Mouse (Mus musculus): ENCODE measurements around the gene Lnpk.

DNA sequence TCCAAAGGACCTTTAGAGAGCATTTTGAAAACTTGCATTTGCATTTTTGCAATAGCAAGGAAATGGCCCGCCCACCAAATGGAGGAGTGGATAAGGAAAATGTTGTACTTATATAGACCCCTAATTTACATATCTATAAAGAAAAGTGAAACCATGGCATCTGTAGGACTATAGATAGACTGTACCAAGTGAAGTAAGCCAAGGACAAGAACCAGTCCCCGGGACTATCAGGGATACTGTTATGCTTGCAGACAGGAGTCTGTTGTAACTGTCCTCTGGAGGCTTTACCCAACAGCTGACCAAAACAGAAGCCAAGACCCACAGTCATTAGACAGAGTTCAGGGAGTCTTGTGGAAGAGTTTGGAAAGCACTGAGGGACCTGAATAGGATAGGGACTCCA lies 78.9 kb downstream of the Lnpk start:
- TF ChIP-seq CHD2 (IDR thresholded peaks at IDR 0.05; ENCODE audit: low read depth, low read length) (no peak), ZNF384 (IDR thresholded peaks at IDR 0.05; ENCODE audit: low read depth, low read length) (no peak), ZC3H11A (IDR thresholded peaks at IDR 0.05; ENCODE audit: borderline replicate concordance, low read depth, low read length) (no peak)

All from ES-E14 (cell line).